Mouse (Mus musculus): ENCODE results near the gene Jag2. TPM values are rescaled to one million over a fixed set of nuclear protein-coding genes. Genes with fewer than 3 reads are reported as not detected.

The Jag2 gene
- polyA plus RNA-seq, 1 experiment from 2014 or later, result 15.1 TPM

- 87% methylated on average over 11 of the region's 11 CpGs for WGBS
- Histone ChIP-seq H3K4me2 (ENCODE audit: low read length) (no peak overlapping the region), H3K9ac (replicated peaks; ENCODE audit: low read length) (no peak overlapping the region), H3K27ac (replicated peaks; ENCODE audit: low read depth, low read length) (no peak overlapping the region), H3K9me3 (ENCODE audit: control insufficient read depth, low read length) (no peaks in the 10 kb centered on the region), H3K4me1 (ENCODE audit: control insufficient read depth, insufficient read depth, low read length) (peaks cover 4% of the 10 kb centered on the region; the same call in 1 of the 2 replicates), H3K36me3 (ENCODE audit: control insufficient read depth, insufficient read depth, low read length) (peaks cover 60% of the 10 kb centered on the region), H3K4me3 (replicated peaks; ENCODE audit: low read depth, low read length) (no peak overlapping the region), H3K27me3 (ENCODE audit: control insufficient read depth, insufficient read depth, low read length) (no peaks in the 10 kb centered on the region)
- no peak for ATAC-seq (ENCODE audit: low FRiP score, low TSS enrichment)
- no peak for DNase-seq
Observed at GRCm38 (mm10) chr12:112917486-112917885, 12.1 kb downstream of the Jag2 start.

- 0 out of 2 replicates have a peak, but pooled peaks cover 2% of the 10 kb centered on the region for H3K4me1 ChIP-seq (ENCODE audit: control insufficient read depth, insufficient read depth, low read length)
- H3K9ac ChIP-seq (replicated peaks; ENCODE audit: low read length), result no peak overlapping the region
- WGBS, result 87% methylated on average over 16 of the region's 16 CpGs
- DNase-seq (no peak), ATAC-seq (ENCODE audit: low FRiP score, low TSS enrichment) (no peak)
- H3K9me3 ChIP-seq (ENCODE audit: control insufficient read depth, low read length), result no peaks in the 10 kb centered on the region
- H3K27me3 ChIP-seq (ENCODE audit: control insufficient read depth, insufficient read depth, low read length), result no peaks in the 10 kb centered on the region
- no peak overlapping the region for H3K4me3 ChIP-seq (replicated peaks; ENCODE audit: low read depth, low read length)
- no peak overlapping the region for H3K4me2 ChIP-seq (ENCODE audit: low read length)
- no peak overlapping the region for H3K27ac ChIP-seq (replicated peaks; ENCODE audit: low read depth, low read length)
- H3K36me3 ChIP-seq (ENCODE audit: control insufficient read depth, insufficient read depth, low read length), result peaks cover 67% of the 10 kb centered on the region
Observed at GRCm38 (mm10) chr12:112916698-112917400, 12.7 kb downstream of the Jag2 start.

DNA sequence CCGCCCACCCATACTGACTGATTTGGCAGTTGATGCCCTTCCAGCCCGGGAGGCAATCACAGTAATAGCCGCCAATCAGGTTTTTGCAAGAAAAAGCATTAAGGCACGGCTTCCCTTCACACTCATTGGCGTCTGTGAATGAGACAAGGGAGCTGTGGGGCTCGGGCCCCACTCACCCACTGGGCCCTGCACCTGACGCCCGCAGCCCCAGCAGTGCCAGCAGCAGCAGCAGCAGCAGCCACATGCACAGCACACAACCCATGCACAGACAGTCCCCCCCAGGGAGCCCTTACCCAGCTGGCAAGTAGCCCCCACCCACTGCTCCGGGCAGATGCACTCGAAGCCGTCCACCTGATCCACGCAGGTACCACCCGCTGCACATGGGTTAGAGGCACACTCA, 14.0 kb downstream of the Jag2 start:
- WGBS, result 70% methylated on average over 13 of the region's 13 CpGs
- Histone ChIP-seq H3K9ac (replicated peaks; ENCODE audit: low read length) (no peak overlapping the region), H3K27me3 (ENCODE audit: control insufficient read depth, insufficient read depth, low read length) (no peaks in the 10 kb centered on the region), H3K27ac (replicated peaks; ENCODE audit: low read depth, low read length) (no peak overlapping the region), H3K4me2 (ENCODE audit: low read length) (no peak overlapping the region), H3K4me1 (ENCODE audit: control insufficient read depth, insufficient read depth, low read length) (no peaks in the 10 kb centered on the region), H3K36me3 (ENCODE audit: control insufficient read depth, insufficient read depth, low read length) (peaks cover 79% of the 10 kb centered on the region), H3K9me3 (ENCODE audit: control insufficient read depth, low read length) (no peaks in the 10 kb centered on the region), H3K4me3 (replicated peaks; ENCODE audit: low read depth, low read length) (no peak overlapping the region)
- DNase-seq (no peak), ATAC-seq (ENCODE audit: low FRiP score, low TSS enrichment) (no peak)

- WGBS, result 87% methylated on average over 11 of the region's 11 CpGs
- H3K9me3 ChIP-seq (ENCODE audit: control insufficient read depth, low read length), result no peaks in the 10 kb centered on the region
- no peak for ATAC-seq (ENCODE audit: low FRiP score, low TSS enrichment)
- no peak overlapping the region for H3K4me3 ChIP-seq (replicated peaks; ENCODE audit: low read depth, low read length)
- no peaks in the 10 kb centered on the region for H3K27me3 ChIP-seq (ENCODE audit: control insufficient read depth, insufficient read depth, low read length)
- no peak for DNase-seq
- H3K9ac ChIP-seq (replicated peaks; ENCODE audit: low read length), result no peak overlapping the region
- H3K36me3 ChIP-seq (ENCODE audit: control insufficient read depth, insufficient read depth, low read length), result peaks cover 82% of the 10 kb centered on the region
- no peak overlapping the region for H3K27ac ChIP-seq (replicated peaks; ENCODE audit: low read depth, low read length)
- no peak overlapping the region for H3K4me2 ChIP-seq (ENCODE audit: low read length)
- no peaks in the 10 kb centered on the region for H3K4me1 ChIP-seq (ENCODE audit: control insufficient read depth, insufficient read depth, low read length)
Observed at GRCm38 (mm10) chr12:112914527-112914926, 15.0 kb downstream of the Jag2 start.

DNA sequence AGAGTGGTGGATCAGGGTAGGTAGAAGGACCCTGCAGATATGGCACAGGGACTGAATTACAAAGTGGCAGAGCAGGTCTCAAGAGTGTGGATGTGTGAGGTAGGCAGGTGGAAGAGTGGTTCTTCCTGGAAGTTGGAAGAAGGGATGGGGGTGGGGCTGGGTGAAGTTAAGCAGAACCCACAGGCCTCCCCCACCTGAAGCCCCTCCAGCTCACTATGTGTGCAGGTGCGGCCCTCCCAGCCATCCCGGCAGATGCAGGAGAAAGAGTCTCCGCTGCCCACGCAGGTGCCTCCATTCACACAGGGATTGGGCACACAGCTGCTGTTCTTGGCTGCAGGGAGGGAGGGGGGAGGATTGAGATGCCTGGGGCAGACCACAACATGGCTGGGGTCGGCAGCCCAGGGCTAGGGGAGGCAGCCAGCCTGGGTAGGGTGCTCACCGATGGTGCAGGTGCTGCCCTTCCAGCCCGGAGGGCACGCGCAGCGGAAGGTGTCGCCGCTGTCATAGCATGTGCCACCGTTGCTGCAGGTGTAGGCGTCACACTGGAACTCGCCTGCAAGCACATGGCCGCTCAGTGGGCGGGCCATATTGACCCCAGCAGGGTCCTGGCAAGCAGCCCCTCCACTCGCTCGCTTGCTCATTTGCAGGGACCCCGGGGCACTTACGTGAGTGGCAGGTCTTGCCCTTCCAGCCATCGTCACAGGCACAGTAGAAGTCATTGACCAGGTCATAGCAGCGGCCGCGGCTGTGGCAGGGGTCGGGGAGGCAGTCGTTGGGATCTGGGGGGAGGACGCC, 16.4 kb downstream of the Jag2 start:
- no peak overlapping the region for H3K4me3 ChIP-seq (replicated peaks; ENCODE audit: low read depth, low read length)
- no peak overlapping the region for H3K27ac ChIP-seq (replicated peaks; ENCODE audit: low read depth, low read length)
- H3K9me3 ChIP-seq (ENCODE audit: control insufficient read depth, low read length), result no peaks in the 10 kb centered on the region
- H3K9ac ChIP-seq (replicated peaks; ENCODE audit: low read length), result no peak overlapping the region
- DNase-seq (no peak), ATAC-seq (ENCODE audit: low FRiP score, low TSS enrichment) (no peak)
- H3K4me1 ChIP-seq (ENCODE audit: control insufficient read depth, insufficient read depth, low read length), result no peaks in the 10 kb centered on the region
- H3K4me2 ChIP-seq (ENCODE audit: low read length), result no peak overlapping the region
- no peaks in the 10 kb centered on the region for H3K27me3 ChIP-seq (ENCODE audit: control insufficient read depth, insufficient read depth, low read length)
- peaks cover 85% of the 10 kb centered on the region for H3K36me3 ChIP-seq (ENCODE audit: control insufficient read depth, insufficient read depth, low read length)
- 91% methylated on average over 28 of the region's 28 CpGs for WGBS

DNA sequence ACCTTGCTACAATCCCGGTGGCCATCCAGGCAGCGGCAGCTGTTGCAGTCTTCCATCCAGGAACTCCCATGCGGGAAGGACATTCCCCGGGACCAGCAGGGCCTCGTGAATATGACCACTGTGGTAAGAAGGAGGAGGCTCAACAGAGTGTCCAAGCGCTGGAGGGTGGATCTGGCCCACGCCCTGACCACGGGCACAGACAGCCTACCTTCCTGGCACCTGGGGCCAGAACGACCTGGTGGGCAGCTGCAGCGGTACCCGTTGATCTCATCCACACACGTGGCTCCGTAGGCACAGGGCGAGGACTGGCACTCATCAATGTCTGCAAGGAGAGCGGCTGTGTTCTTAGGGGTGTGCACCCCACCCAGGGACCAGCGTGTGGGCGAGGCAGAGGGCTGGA, 17.9 kb downstream of the Jag2 start:
- 93% methylated on average over 17 of the region's 17 CpGs for WGBS
- H3K4me3 ChIP-seq (replicated peaks; ENCODE audit: low read depth, low read length), result no peak overlapping the region
- no peak for ATAC-seq (ENCODE audit: low FRiP score, low TSS enrichment)

GRCm38 (mm10) chr12:112908991-112909390, 20.6 kb downstream of the Jag2 start:
- H3K4me1 ChIP-seq (ENCODE audit: control insufficient read depth, insufficient read depth, low read length), result no peaks in the 10 kb centered on the region
- H3K9ac ChIP-seq (replicated peaks; ENCODE audit: low read length), result no peak overlapping the region
- no peak overlapping the region for H3K4me2 ChIP-seq (ENCODE audit: low read length)
- 95% methylated on average over 22 of the region's 22 CpGs for WGBS
- DNase-seq, result no peak
- H3K4me3 ChIP-seq (replicated peaks; ENCODE audit: low read depth, low read length), result no peak overlapping the region
- no peak for ATAC-seq (ENCODE audit: low FRiP score, low TSS enrichment)
- no peaks in the 10 kb centered on the region for H3K27me3 ChIP-seq (ENCODE audit: control insufficient read depth, insufficient read depth, low read length)
- no peaks in the 10 kb centered on the region for H3K9me3 ChIP-seq (ENCODE audit: control insufficient read depth, low read length)
- H3K36me3 ChIP-seq (ENCODE audit: control insufficient read depth, insufficient read depth, low read length), result peaks cover 89% of the 10 kb centered on the region
- no peak overlapping the region for H3K27ac ChIP-seq (replicated peaks; ENCODE audit: low read depth, low read length)

More for the DNA sequence above, 17.9 kb downstream of the Jag2 start:
- Histone ChIP-seq H3K9me3 (ENCODE audit: control insufficient read depth, low read length) (no peaks in the 10 kb centered on the region), H3K27me3 (ENCODE audit: control insufficient read depth, insufficient read depth, low read length) (no peaks in the 10 kb centered on the region), H3K4me2 (ENCODE audit: low read length) (no peak overlapping the region), H3K4me1 (ENCODE audit: control insufficient read depth, insufficient read depth, low read length) (no peaks in the 10 kb centered on the region), H3K36me3 (ENCODE audit: control insufficient read depth, insufficient read depth, low read length) (peaks cover 86% of the 10 kb centered on the region), H3K9ac (replicated peaks; ENCODE audit: low read length) (no peak overlapping the region), H3K27ac (replicated peaks; ENCODE audit: low read depth, low read length) (no peak overlapping the region)
- no peak for DNase-seq

DNA sequence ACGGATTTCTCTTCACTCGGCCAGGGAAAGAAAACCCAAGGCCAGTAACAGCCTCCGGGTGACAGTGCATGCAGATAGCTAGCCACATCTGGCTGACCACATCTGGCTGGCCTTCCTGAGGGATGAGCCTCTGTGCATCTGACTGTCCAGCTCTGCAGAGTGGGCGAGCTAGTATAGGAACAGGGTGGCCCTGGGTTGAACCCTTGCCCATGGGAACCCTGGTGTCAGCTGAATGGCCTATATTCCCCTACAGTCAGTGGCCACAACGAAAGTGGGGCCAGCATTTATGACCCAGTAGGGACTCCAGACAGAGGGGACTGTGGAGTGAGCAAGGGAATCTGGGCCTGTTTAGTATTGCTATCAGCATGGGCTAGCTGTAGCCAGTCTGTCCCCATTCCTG, 24.6 kb downstream of the Jag2 start:
- no peak for ATAC-seq (ENCODE audit: low FRiP score, low TSS enrichment)
- H3K4me2 ChIP-seq (ENCODE audit: low read length), result no peak overlapping the region
- H3K27me3 ChIP-seq (ENCODE audit: control insufficient read depth, insufficient read depth, low read length), result no peaks in the 10 kb centered on the region
- no peak overlapping the region for H3K9ac ChIP-seq (replicated peaks; ENCODE audit: low read length)
- no peak overlapping the region for H3K4me3 ChIP-seq (replicated peaks; ENCODE audit: low read depth, low read length)
- no peaks in the 10 kb centered on the region for H3K4me1 ChIP-seq (ENCODE audit: control insufficient read depth, insufficient read depth, low read length)
- no peak for DNase-seq
- no peaks in the 10 kb centered on the region for H3K9me3 ChIP-seq (ENCODE audit: control insufficient read depth, low read length)
- peaks cover 51% of the 10 kb centered on the region for H3K36me3 ChIP-seq (ENCODE audit: control insufficient read depth, insufficient read depth, low read length)
- 88% methylated on average over 5 of the region's 5 CpGs for WGBS
- no peak overlapping the region for H3K27ac ChIP-seq (replicated peaks; ENCODE audit: low read depth, low read length)

GRCm38 (mm10) chr12:112903941-112904340, 25.6 kb downstream of the Jag2 start:
- no peak overlapping the region for H3K4me3 ChIP-seq (replicated peaks; ENCODE audit: low read depth, low read length)
- no peak overlapping the region for H3K4me2 ChIP-seq (ENCODE audit: low read length)
- peaks cover 40% of the 10 kb centered on the region for H3K36me3 ChIP-seq (ENCODE audit: control insufficient read depth, insufficient read depth, low read length)
- H3K4me1 ChIP-seq (ENCODE audit: control insufficient read depth, insufficient read depth, low read length), result no peaks in the 10 kb centered on the region
- H3K27ac ChIP-seq (replicated peaks; ENCODE audit: low read depth, low read length), result no peak overlapping the region
- DNase-seq (peak; percentile 19), ATAC-seq (ENCODE audit: low FRiP score, low TSS enrichment) (no peak)
- H3K9ac ChIP-seq (replicated peaks; ENCODE audit: low read length), result no peak overlapping the region
- H3K27me3 ChIP-seq (ENCODE audit: control insufficient read depth, insufficient read depth, low read length), result no peaks in the 10 kb centered on the region
- H3K9me3 ChIP-seq (ENCODE audit: control insufficient read depth, low read length), result no peaks in the 10 kb centered on the region
- 74% methylated on average over 8 of the region's 8 CpGs for WGBS
